Mouse (Mus musculus) heart, postnatal 0 days (tissue): ENCODE measurements around the gene Pabpc1l.

Experiments
- CTCF ChIP-seq: IDR thresholded peaks from 2 replicates; pipeline ENCODE4 v1.5.1; 2016; ENCODE audit warnings: antibody characterized with exemption, control low read depth, low read depth
- EP300 ChIP-seq: IDR thresholded peaks from 2 replicates; pipeline ENCODE4 v1.6.1; 2016; ENCODE audit warnings: antibody characterized with exemption, low read depth

- TF ChIP-seq EP300, result no peak
- no peak for TF ChIP-seq CTCF
Observed at GRCm38 (mm10) chr2:164018910-164019309, 6.3 kb upstream of the Pabpc1l start.
